In genomic region chr7:128579381-128579780, GRCm38 (mm10) we compare ENCODE assay signal across 20 mouse cellular contexts.
"Had no signal": no experiment of that assay in that cellular context is flagged by ENCODE, and none has a peak within 500 bp of the region (broad histone marks: within the 10 kb centered on the region; RNA-seq: fewer than 3 reads in every experiment).

No protein-coding gene starts in this region.

- H3K27me3 ChIP-seq: lung, embryonic 15.5 days; midbrain, embryonic 13.5 days; midbrain, embryonic 15.5 days; neural tube, embryonic 13.5 days; neural tube, embryonic 15.5 days had no signal

- H3K9me3 ChIP-seq: lung, embryonic 15.5 days; megakaryocyte, embryonic 14.5 days; midbrain, embryonic 13.5 days; midbrain, embryonic 15.5 days; neural tube, embryonic 13.5 days; neural tube, embryonic 15.5 days had no signal

- H3K4me2 ChIP-seq: lung, embryonic 15.5 days; midbrain, embryonic 11.5 days; midbrain, embryonic 13.5 days; midbrain, embryonic 15.5 days; neural tube, embryonic 13.5 days; neural tube, embryonic 15.5 days had no signal

- ATAC-seq: lung, postnatal 0 days; midbrain, embryonic 13.5 days; midbrain, embryonic 15.5 days had no signal

- H3K27ac ChIP-seq: lung, embryonic 15.5 days; macrophage; midbrain, embryonic 13.5 days; midbrain, embryonic 15.5 days; neural tube, embryonic 13.5 days; neural tube, embryonic 15.5 days had no signal

- H3K36me3 ChIP-seq: lung, embryonic 15.5 days; midbrain, embryonic 13.5 days; midbrain, embryonic 15.5 days; neural tube, embryonic 13.5 days; neural tube, embryonic 15.5 days had no signal

- H3K9ac ChIP-seq: lung, embryonic 15.5 days; midbrain, embryonic 13.5 days; midbrain, embryonic 15.5 days; neural tube, embryonic 13.5 days; neural tube, embryonic 15.5 days had no signal

- H3K4me3 ChIP-seq: lung, embryonic 15.5 days; megakaryocyte, embryonic 14.5 days; midbrain, embryonic 13.5 days; midbrain, embryonic 15.5 days; myocyte; neural tube, embryonic 13.5 days; neural tube, embryonic 15.5 days had no signal

- DNase-seq: lung, adult 2 months; lung, postnatal 14 days; lung, postnatal 36 days; right cerebral cortex, adult 18-20 months; right cerebral cortex, postnatal 25 days; right cerebral cortex, postnatal 4 days; spleen, adult 18-20 months; thymus, adult 18-20 months; thymus, postnatal 14 days; thymus, postnatal 36 days had no signal
